Mouse (Mus musculus) stomach, postnatal 0 days (tissue): Measurements from ENCODE around the gene Col25a1. TPM values are rescaled to one million over a fixed set of nuclear protein-coding genes. Genes with fewer than 3 reads are reported as not detected.

Source experiments
- ATAC-seq: fragments of 200-750 bp; cut with Nextera tagmentation; 2 replicates; pipeline ENCODE4 v1.8.0; 2017; ENCODE audit not compliant: low FRiP score, low TSS enrichment
- DNase-seq: peaks from one replicate; pipeline ENCODE4 v3.0.0-alpha.2; 2016; ENCODE audit warnings: low spot score
- H3K27ac ChIP-seq: fragments of 300-500 bp; sonication (generic); replicated peaks from 2 replicates; pipeline ENCODE4 v1.5.1; 2014; ENCODE audit warnings: mild to moderate bottlenecking, control low read depth
- H3K27me3 ChIP-seq: fragments of 300-500 bp; sonication (generic); 2 replicates; pipeline ENCODE4 v1.6.1; 2014; ENCODE audit warnings: low read length; ENCODE audit not compliant: control insufficient read depth, insufficient read depth
- H3K36me3 ChIP-seq: fragments of 300-500 bp; sonication (generic); 2 replicates; pipeline ENCODE4 v1.6.1; 2014; ENCODE audit warnings: low read length, mixed read lengths; ENCODE audit not compliant: control insufficient read depth, insufficient read depth
- H3K4me1 ChIP-seq: fragments of 300-500 bp; sonication (generic); replicated peaks from 2 replicates; pipeline ENCODE4 v1.6.1; 2014; ENCODE audit warnings: antibody characterized with exemption; ENCODE audit not compliant: control insufficient read depth, insufficient read depth
- H3K4me2 ChIP-seq: fragments of 300-500 bp; sonication (generic); replicated peaks from 2 replicates; pipeline ENCODE4 v1.6.1; 2014; ENCODE audit warnings: low read depth, mild to moderate bottlenecking, control low read depth, moderate library complexity
- H3K4me3 ChIP-seq: fragments of 300-500 bp; sonication (generic); 2 replicates; pipeline ENCODE4 v1.5.1; 2014; ENCODE audit warnings: low read depth, low read length, control low read depth
- H3K9ac ChIP-seq: fragments of 300-500 bp; sonication (generic); 2 replicates; pipeline ENCODE4 v1.6.1; 2014; ENCODE audit warnings: mild to moderate bottlenecking, low read length, control low read depth, mixed read lengths
- H3K9me3 ChIP-seq: fragments of 300-500 bp; sonication (generic); 2 replicates; pipeline ENCODE4 v1.6.1; 2016; ENCODE audit warnings: low read length; ENCODE audit not compliant: control insufficient read depth
- CTCF ChIP-seq: IDR thresholded peaks from 2 replicates; pipeline ENCODE4 v1.5.1; 2016; ENCODE audit warnings: antibody characterized with exemption, low read depth, mild to moderate bottlenecking, moderate library complexity
- EP300 ChIP-seq: optimal IDR thresholded peaks from 2 replicates; pipeline ENCODE3; 2016; ENCODE audit warnings: antibody characterized with exemption
- WGBS: fragments of 180-500 bp; shearing (Covaris S2); extraction: QIAGEN DNeasy Blood & Tissue Kit; methylation state at CpG from one replicate; pipeline ENCODE4 v1.1.7; 2014; 5-methylcytosine and 5-hydroxymethylcytosine counted together
- polyA plus RNA-seq: library from polyadenylated mRNA; unstranded; fragments of >200 nt; fragmentation: Nextera tagmentation; extraction: Ambion mirVana; gene quantifications from 2 replicates; pipeline ENCODE4 v1.2.1, GENCODE M21; 2015

Gene Col25a1
- polyA plus RNA-seq, 1 experiment from 2014 or later = 1.3 TPM

GRCm38 (mm10) chr3:130290672-130291071, 159.4 kb downstream of the Col25a1 start:
- no peak overlapping the region for H3K9ac ChIP-seq
- TF ChIP-seq CTCF = no peak
- TF ChIP-seq EP300 = no peak
- DNase-seq (no peak), ATAC-seq (no peak)
- H3K4me1 ChIP-seq = no peaks in the 10 kb centered on the region
- no peak overlapping the region for H3K4me2 ChIP-seq
- 86% methylated on average over 5 of the region's 5 CpGs for WGBS
- no peak overlapping the region for H3K4me3 ChIP-seq
- no peaks in the 10 kb centered on the region for H3K9me3 ChIP-seq
- H3K27ac ChIP-seq = no peak overlapping the region
- no peaks in the 10 kb centered on the region for H3K36me3 ChIP-seq
- H3K27me3 ChIP-seq = no peaks in the 10 kb centered on the region

DNA sequence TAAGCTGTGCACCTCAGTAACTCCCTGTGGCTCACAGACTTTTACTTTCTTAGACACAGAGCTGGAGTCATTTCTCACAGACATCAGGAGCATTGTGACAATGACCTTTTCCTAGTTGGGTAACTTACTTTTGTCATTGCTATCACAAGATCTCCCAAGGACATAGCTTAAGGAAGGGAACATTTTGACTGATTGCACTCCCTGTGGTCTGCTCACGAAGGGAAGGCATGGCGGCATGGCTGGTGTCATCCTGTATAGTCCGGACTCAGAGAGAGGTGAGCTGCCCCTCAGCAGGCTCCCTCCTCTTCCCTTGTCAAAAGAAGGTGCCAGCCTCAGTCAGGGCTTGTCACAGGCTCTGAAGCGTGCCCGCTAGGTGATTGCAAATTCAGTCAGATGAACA, 160.6 kb downstream of the Col25a1 start:
- no peak for ATAC-seq

GRCm38 (mm10) chr3:130300530-130300929, 169.2 kb downstream of the Col25a1 start:
- ATAC-seq (no peak), DNase-seq (no peak)
- TF ChIP-seq CTCF = no peak
- TF ChIP-seq EP300 = no peak
- Histone ChIP-seq H3K4me1 (no peaks in the 10 kb centered on the region), H3K36me3 (no peaks in the 10 kb centered on the region), H3K9ac (no peak overlapping the region), H3K4me3 (no peak overlapping the region), H3K27me3 (no peaks in the 10 kb centered on the region), H3K27ac (no peak overlapping the region), H3K9me3 (no peaks in the 10 kb centered on the region), H3K4me2 (no peak overlapping the region)
- 36% methylated on average over 3 of the region's 3 CpGs for WGBS

More for the DNA sequence above, 160.6 kb downstream of the Col25a1 start:
- Histone ChIP-seq H3K4me3 (no peak overlapping the region), H3K27me3 (no peaks in the 10 kb centered on the region), H3K36me3 (no peaks in the 10 kb centered on the region), H3K9me3 (no peaks in the 10 kb centered on the region), H3K4me2 (no peak overlapping the region), H3K27ac (no peak overlapping the region), H3K4me1 (no peaks in the 10 kb centered on the region), H3K9ac (no peak overlapping the region)
- WGBS = 94% methylated on average over 5 of the region's 5 CpGs
- TF ChIP-seq CTCF (no peak), EP300 (no peak)
- DNase-seq = no peak

DNA sequence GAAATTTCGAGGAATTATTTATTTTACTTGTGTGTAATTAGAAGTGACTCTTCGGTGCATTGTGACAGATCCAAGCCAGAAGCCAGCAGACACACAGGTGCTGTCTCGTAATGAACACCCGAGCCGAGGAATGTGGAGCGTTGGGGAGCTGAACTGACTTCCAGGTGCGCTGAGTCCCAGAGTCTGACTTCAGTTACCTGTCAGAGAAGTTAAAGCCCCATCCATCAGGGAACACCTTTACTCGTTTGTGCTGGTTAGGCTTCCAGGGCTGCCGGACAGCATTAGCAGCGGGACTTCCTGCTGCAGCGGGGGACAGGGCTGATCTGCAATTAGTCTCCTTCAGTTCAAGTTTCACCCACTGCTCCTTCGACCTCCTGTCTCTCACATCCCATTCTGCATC, 172.3 kb downstream of the Col25a1 start:
- no peak for ATAC-seq

DNA sequence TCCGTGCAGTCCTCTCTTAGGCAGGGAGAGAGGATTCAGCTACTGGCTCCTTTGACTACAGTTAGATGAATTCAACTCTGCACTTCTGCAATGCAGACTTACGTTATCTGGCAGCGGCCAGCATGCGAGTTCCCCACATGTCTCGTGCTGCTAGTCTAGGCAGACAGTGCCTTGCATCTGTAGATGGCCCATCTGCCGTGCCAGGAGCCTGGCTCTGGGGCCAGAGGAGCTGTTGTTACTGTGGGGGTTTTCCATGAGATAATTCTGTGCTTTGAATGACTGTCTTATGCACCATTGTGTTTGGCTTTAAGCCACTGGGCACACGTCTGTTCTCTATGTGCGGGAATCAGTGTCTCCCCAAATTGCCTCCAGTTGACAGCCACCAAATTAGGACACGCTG, 173.5 kb downstream of the Col25a1 start:
- Histone ChIP-seq H3K36me3 (no peaks in the 10 kb centered on the region), H3K9me3 (no peaks in the 10 kb centered on the region), H3K9ac (no peak overlapping the region), H3K27me3 (no peaks in the 10 kb centered on the region), H3K4me1 (no peaks in the 10 kb centered on the region), H3K27ac (no peak overlapping the region), H3K4me3 (no peak overlapping the region), H3K4me2 (no peak overlapping the region)
- TF ChIP-seq EP300 = no peak
- DNase-seq (no peak), ATAC-seq (no peak)
- WGBS = 85% methylated on average over 9 of the region's 9 CpGs

More for the DNA sequence above, 172.3 kb downstream of the Col25a1 start:
- H3K4me3 ChIP-seq = no peak overlapping the region
- TF ChIP-seq CTCF (no peak), EP300 (no peak)
- H3K36me3 ChIP-seq = no peaks in the 10 kb centered on the region
- DNase-seq = no peak
- no peaks in the 10 kb centered on the region for H3K9me3 ChIP-seq
- no peak overlapping the region for H3K27ac ChIP-seq
- no peaks in the 10 kb centered on the region for H3K4me1 ChIP-seq
- H3K9ac ChIP-seq = no peak overlapping the region
- 31% methylated on average over 12 of the region's 12 CpGs for WGBS
- no peaks in the 10 kb centered on the region for H3K27me3 ChIP-seq
- H3K4me2 ChIP-seq = no peak overlapping the region

- H3K9ac ChIP-seq = no peak overlapping the region
- ATAC-seq (no peak), DNase-seq (no peak)
- no peak overlapping the region for H3K27ac ChIP-seq
- H3K9me3 ChIP-seq = no peaks in the 10 kb centered on the region
- H3K27me3 ChIP-seq = no peaks in the 10 kb centered on the region
- TF ChIP-seq EP300 = no peak
- TF ChIP-seq CTCF = no peak
- 79% methylated on average over 9 of the region's 9 CpGs for WGBS
- no peak overlapping the region for H3K4me3 ChIP-seq
- H3K4me1 ChIP-seq = no peaks in the 10 kb centered on the region
- no peak overlapping the region for H3K4me2 ChIP-seq
- no peaks in the 10 kb centered on the region for H3K36me3 ChIP-seq
Observed at GRCm38 (mm10) chr3:130305686-130306085, 174.4 kb downstream of the Col25a1 start.
